Mouse (Mus musculus) ES-Bruce4 (cell line): ENCODE data around the gene Znhit3. TPM values are rescaled to one million over a fixed set of nuclear protein-coding genes. Genes with fewer than 3 reads are reported as not detected.

Source experiments
- H3K27ac ChIP-seq: 2 replicates; pipeline ENCODE4 v1.5.1; 2012; ENCODE audit warnings: low read length, inconsistent platforms; ENCODE audit not compliant: insufficient read depth
- H3K27me3 ChIP-seq: 2 replicates; pipeline ENCODE4 v1.6.1; 2012; ENCODE audit warnings: mild to moderate bottlenecking, low read length, inconsistent platforms; ENCODE audit not compliant: control insufficient read depth, poor library complexity, insufficient read depth, severe bottlenecking
- H3K36me3 ChIP-seq: 2 replicates; pipeline ENCODE4 v1.6.1; 2012; ENCODE audit warnings: inconsistent platforms, mild to moderate bottlenecking, low read length, moderate library complexity; ENCODE audit not compliant: control insufficient read depth, poor library complexity, insufficient read depth, severe bottlenecking
- H3K4me1 ChIP-seq: one replicate; pipeline ENCODE4 v1.8.1; 2011; ENCODE audit warnings: low read length; ENCODE audit not compliant: control insufficient read depth, insufficient read depth
- H3K4me3 ChIP-seq: 2 replicates; pipeline ENCODE4 v1.5.1; 2011; ENCODE audit warnings: low read depth, mild to moderate bottlenecking, low read length
- H3K9ac ChIP-seq: 2 replicates; pipeline ENCODE4 v1.6.1; 2012; ENCODE audit warnings: low read depth, mild to moderate bottlenecking, inconsistent platforms; ENCODE audit not compliant: poor library complexity, severe bottlenecking
- H3K9me3 ChIP-seq: replicated peaks from 2 replicates; pipeline ENCODE4 v1.6.1; 2012; ENCODE audit warnings: mild to moderate bottlenecking, low read length, inconsistent platforms; ENCODE audit not compliant: control insufficient read depth, poor library complexity, insufficient read depth, severe bottlenecking
- CTCF ChIP-seq: IDR thresholded peaks from one replicate; pipeline ENCODE4 v1.8.1; 2011; ENCODE audit warnings: low read depth, low read length
- EP300 ChIP-seq: IDR thresholded peaks from 2 replicates; pipeline ENCODE4 v1.6.1; 2011; ENCODE audit warnings: low read depth, low read length; ENCODE audit not compliant: insufficient read depth
- POLR2A ChIP-seq: IDR thresholded peaks from one replicate; pipeline ENCODE4 v1.8.1; 2011; ENCODE audit warnings: low read length; ENCODE audit not compliant: insufficient read depth
- polyA plus RNA-seq: library from polyadenylated mRNA; stranded (reverse); fragments of >200 nt; gene quantifications from 2 replicates; pipeline ENCODE4 v1.2.4, GENCODE M21; 2011; ENCODE audit warnings: low read depth; ENCODE audit not compliant: missing spikeins, insufficient read depth, insufficient read length

The Znhit3 gene
- polyA plus RNA-seq, 1 experiment: 39.6 TPM

DNA sequence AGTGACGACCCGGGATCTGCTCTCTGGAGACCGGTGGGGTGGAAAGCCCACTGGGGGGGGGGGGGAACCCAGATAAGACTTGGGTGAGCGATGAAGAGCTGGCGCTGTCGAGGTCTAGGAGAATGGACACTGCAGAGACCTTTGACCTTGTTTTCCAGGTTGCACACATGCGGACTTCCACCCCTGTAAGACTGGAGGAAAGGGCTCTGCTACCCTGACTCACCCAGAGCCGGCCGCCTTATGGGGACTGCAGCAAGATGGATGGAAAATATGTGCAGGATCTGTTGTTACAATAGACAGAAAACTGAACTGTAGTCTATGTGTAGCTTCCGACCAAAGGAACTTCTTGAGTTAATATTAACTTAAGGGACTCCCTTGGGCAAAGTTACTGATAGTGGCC lies 45.1 kb downstream of the Znhit3 start:
- H3K4me1 ChIP-seq: no peaks in the 10 kb centered on the region

DNA sequence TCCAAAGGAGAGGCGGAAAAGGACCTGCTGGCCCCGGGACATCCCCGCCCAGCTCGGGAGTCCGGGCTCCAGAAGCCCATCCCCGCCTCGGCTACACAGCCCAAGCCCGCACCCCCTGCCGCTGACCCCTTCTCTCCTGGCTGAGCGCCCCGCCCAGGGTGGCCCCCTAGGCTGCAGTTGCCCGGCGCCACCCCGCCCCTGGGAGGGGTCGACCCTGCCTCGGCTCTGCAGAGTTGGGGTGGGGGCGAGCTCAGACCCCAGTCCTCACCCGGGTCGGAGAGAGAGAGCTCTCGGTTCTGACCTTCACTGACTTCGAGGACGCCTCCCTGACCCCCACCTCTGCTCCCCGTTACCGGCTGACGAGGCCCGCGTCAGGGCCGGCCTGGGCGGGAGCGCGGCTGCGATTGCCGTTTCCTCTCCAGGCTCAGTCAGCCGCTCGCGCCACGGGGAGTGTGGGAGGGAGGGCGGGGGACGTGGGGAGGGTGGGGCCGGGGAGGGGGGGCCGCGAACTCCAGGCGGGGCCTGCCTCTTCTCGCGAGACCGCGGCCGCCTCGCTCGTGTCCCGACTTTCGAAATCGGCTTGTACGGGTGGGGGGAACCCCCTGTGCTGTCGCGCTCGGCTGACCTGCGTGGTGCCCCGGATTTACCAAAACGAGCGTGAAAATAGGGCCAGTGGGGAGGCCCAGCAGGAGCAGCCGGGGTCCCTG lies 45.7 kb downstream of the Znhit3 start, which contains the start of gene Ggnbp2:
Gene Ggnbp2, minus strand, starts transcription at position 481 of the 707 bp plus-strand sequence.
- Histone ChIP-seq H3K4me3 (peak within 1 kb of the TSS; percentile 93), H3K9ac (peak within 1 kb of the TSS; percentile 99), H3K9me3 (no peaks in the 10 kb centered on the region), H3K4me1 (no peaks in the 10 kb centered on the region), H3K27me3 (no peaks in the 10 kb centered on the region), H3K27ac (peak within 1 kb of the TSS; percentile 86), H3K36me3 (peaks cover 7% of the 10 kb centered on the region)
- TF ChIP-seq CTCF (no peak), EP300 (peak; percentile 28; the same call in 1 of the 2 replicates)

More for the DNA sequence above, 45.1 kb downstream of the Znhit3 start:
- peak overlapping the region; percentile 93 for H3K4me3 ChIP-seq
- peaks cover 7% of the 10 kb centered on the region for H3K36me3 ChIP-seq
- peak overlapping the region; percentile 99 for H3K9ac ChIP-seq
- no peaks in the 10 kb centered on the region for H3K27me3 ChIP-seq
- peak overlapping the region; percentile 79 for H3K27ac ChIP-seq
- no peak for TF ChIP-seq POLR2A
- TF ChIP-seq EP300: no peak
- TF ChIP-seq CTCF: no peak
- H3K9me3 ChIP-seq: no peaks in the 10 kb centered on the region

DNA sequence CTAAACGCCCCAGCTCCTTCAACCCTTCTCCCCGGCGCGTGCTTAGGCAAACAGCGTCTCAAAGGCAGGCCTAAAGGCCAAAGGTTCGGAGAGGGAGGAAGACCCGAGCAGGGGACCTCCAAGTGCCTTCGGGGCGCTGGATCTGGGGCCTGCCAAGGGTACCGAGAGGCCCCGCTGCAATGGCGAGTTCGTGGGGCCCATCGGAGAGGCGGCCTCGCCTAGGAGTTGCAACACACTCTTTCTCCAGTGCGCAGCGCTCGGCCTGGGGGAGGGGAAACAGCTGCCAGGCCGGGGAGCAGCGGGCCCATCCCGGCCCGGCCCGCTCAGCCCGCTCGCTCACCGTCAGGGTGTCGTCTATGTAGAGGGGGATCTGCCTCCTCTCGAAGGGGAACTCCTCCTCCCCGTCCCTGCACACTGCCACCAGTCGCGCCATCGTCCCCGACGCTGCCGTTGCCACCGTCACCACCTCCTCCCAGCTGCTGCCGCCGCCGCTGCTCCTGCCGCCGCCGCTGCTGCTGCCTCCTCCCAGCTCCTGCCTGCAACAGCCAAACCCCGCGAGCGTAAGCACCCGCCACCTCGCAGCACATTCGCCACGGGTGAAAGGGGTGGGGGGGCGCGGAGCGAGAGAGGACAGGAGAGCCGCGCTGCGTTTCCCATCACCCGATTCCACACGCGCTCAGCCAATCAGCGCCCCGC lies 46.5 kb downstream of the Znhit3 start:
- Histone ChIP-seq H3K36me3 (peaks cover 6% of the 10 kb centered on the region), H3K27me3 (no peaks in the 10 kb centered on the region), H3K4me3 (peak overlapping the region; percentile 91), H3K4me1 (no peaks in the 10 kb centered on the region), H3K27ac (peak overlapping the region; percentile 80), H3K9ac (peak overlapping the region; percentile 99), H3K9me3 (no peaks in the 10 kb centered on the region)
- TF ChIP-seq POLR2A: peak; percentile 21
- TF ChIP-seq EP300: no peak

DNA sequence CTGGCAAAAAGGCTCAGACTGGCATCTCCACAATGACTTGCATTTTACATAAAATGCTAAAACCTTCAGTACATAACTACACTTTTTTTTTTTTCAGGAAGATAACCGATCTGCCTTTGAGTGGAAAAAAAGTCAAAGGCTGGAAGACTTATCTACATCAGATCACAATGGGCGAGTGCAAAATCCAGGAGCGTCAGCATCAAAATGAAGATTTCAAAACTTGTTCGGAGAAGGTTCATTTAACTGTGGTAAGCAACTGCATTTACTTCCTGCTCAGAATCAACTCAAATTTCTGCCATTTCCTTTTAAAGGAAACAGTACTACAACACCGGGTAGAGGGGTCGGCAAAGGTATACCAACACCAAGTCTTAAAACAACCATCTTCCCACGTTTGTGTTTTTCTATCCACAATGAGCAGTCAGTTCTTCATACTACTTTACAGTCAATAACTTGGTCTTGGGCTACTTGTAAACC lies 47.3 kb downstream of the Znhit3 start:
- Histone ChIP-seq H3K27me3 (no peaks in the 10 kb centered on the region), H3K36me3 (peaks cover 2% of the 10 kb centered on the region), H3K9me3 (no peaks in the 10 kb centered on the region), H3K4me1 (no peaks in the 10 kb centered on the region), H3K27ac (peak overlapping the region; percentile 80; the same call in 1 of the 2 replicates), H3K4me3 (peak overlapping the region; percentile 91), H3K9ac (peak overlapping the region; percentile 99)
- TF ChIP-seq EP300: no peak

DNA sequence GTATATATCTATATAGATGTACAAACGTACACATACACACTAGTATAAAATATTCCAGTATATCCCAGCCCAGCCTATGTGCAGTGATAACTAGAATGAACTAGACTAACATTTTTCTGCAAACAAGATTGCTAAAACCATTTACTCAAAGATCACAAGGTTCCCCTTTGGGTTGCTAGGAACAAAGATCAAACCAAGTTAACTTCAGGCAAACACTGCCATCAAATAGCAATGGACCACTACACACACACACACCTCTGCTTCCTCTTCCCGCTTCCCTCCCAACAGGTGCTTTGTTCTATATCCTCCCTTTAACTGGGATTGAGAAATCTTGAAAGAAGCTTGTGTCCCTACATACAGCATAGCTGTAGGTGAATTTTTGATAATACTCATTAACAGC lies 48.6 kb downstream of the Znhit3 start:
- Histone ChIP-seq H3K4me3 (no peak overlapping the region), H3K9me3 (no peaks in the 10 kb centered on the region), H3K4me1 (no peaks in the 10 kb centered on the region), H3K27me3 (no peaks in the 10 kb centered on the region), H3K36me3 (no peaks in the 10 kb centered on the region; the same call in 1 of the 2 replicates), H3K9ac (no peak overlapping the region), H3K27ac (no peak overlapping the region)
- no peak for TF ChIP-seq POLR2A
- TF ChIP-seq CTCF: no peak
- no peak for TF ChIP-seq EP300

DNA sequence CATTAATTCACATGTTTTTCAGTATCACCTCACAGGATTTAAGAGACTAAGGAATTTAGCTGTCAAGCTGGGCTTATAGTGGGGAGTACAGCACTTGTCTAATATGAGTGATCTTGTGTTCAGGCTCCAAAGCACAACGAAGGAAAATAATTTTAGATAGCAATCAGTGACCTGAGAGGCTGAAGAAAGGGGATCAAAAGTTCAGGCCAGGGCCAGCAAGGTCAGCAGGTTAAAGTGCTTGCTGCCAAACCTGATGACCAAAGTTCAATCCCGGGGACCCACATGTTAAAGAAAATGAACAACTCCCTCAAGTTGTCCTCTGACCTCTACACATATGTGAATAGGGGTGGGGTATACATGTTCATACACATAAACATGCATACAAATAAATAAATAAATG lies 50.9 kb downstream of the Znhit3 start:
- Histone ChIP-seq H3K9ac (no peak overlapping the region), H3K27ac (no peak overlapping the region), H3K27me3 (no peaks in the 10 kb centered on the region), H3K4me3 (no peak overlapping the region), H3K9me3 (no peaks in the 10 kb centered on the region), H3K4me1 (no peaks in the 10 kb centered on the region), H3K36me3 (peaks cover 5% of the 10 kb centered on the region)
- no peak for TF ChIP-seq EP300
- no peak for TF ChIP-seq CTCF
- no peak for TF ChIP-seq POLR2A

Other genes starting within 250 kb of the Znhit3 start
- 9.1 and 10.3 TPM in 2 replicates for gene Mrm1, start 96.9 kb downstream of the Znhit3 start, polyA plus RNA-seq
- 5.0 and 7.0 TPM in 2 replicates for gene Dhrs11, start 87.4 kb downstream of the Znhit3 start, polyA plus RNA-seq
- gene Ggnbp2, start 45.5 kb downstream of the Znhit3 start, polyA plus RNA-seq: 86.0 and 89.8 TPM in 2 replicates
- 19.0 and 19.5 TPM in 2 replicates for gene Myo19, start 36.2 kb downstream of the Znhit3 start, polyA plus RNA-seq
- 10.8 and 11.2 TPM in 2 replicates for gene Pigw, start 36.1 kb downstream of the Znhit3 start, polyA plus RNA-seq
- gene Car4, start 41.4 kb upstream of the Znhit3 start, polyA plus RNA-seq: 277 and 320 TPM in 2 replicates
- gene Usp32, start 223.8 kb upstream of the Znhit3 start, polyA plus RNA-seq: 46.4 and 71.2 TPM in 2 replicates